In the genomic region with DNA sequence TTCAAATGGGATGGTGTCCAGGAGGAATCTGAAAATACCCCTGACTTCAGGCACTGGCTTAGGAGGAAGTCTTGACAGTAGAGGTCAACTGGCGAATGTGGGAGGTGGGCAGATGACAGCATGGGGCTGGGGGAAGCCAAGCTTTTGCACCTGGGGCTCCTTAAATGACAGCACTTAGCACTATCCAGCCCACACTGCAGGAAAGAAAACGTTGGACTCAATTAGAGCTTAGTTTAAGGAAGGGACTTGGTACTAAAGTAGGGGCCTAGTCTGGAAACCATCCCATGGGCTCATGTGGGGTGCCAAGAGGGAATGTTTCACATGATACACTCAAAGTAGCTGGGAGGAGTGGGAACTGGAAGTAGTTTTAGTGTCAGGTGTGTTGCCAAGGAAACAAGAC, we compare ENCODE assay signal across 12 mouse cellular contexts.
"Had no signal": no experiment of that assay in that cellular context is flagged by ENCODE, and none has a peak within 500 bp of the region (broad histone marks: within the 10 kb centered on the region; RNA-seq: fewer than 3 reads in every experiment).

No protein-coding gene starts in this region.

- H3K9me3 ChIP-seq: midbrain, embryonic 13.5 days; neural tube, embryonic 15.5 days had no signal

- H3K4me1 ChIP-seq: midbrain, embryonic 13.5 days; neural tube, embryonic 15.5 days had no signal

- H3K27ac ChIP-seq: kidney, postnatal 0 days; liver, embryonic 14.5 days; midbrain, embryonic 13.5 days; neural tube, embryonic 15.5 days; stomach, postnatal 0 days had no signal

- DNase-seq: kidney, adult 9 months; kidney, postnatal 36 days; layer of hippocampus, adult 9-11 months; layer of hippocampus, postnatal 36 days; lung, adult 18-20 months; thymus, postnatal 4 days had no signal

- H3K36me3 ChIP-seq: midbrain, embryonic 13.5 days; neural tube, embryonic 15.5 days had no signal

- H3K9ac ChIP-seq: liver, embryonic 14.5 days; midbrain, embryonic 13.5 days; neural tube, embryonic 15.5 days had no signal

- H3K4me2 ChIP-seq: midbrain, embryonic 13.5 days; neural tube, embryonic 15.5 days had no signal

- H3K4me3 ChIP-seq: midbrain, embryonic 13.5 days; myocyte; neural tube, embryonic 15.5 days had no signal

- ATAC-seq: midbrain, embryonic 13.5 days had no signal

- H3K27me3 ChIP-seq: midbrain, embryonic 13.5 days; neural tube, embryonic 15.5 days had no signal
